Mouse (Mus musculus) limb, embryonic 11.5 days (tissue): Measurements from ENCODE around the gene Rabac1. TPM values are rescaled to one million over a fixed set of nuclear protein-coding genes. Genes with fewer than 3 reads are reported as not detected.

Experiments
- ATAC-seq: fragments of 200-750 bp; cut with Nextera tagmentation; 2 replicates; pipeline ENCODE4 v1.8.0; 2017; ENCODE audit warnings: low read depth; ENCODE audit not compliant: insufficient number of reproducible peaks, low FRiP score, low TSS enrichment
- DNase-seq: peaks from one replicate; pipeline ENCODE4 v3.0.0-alpha.2; 2015; ENCODE audit warnings: low spot score
- H3K27ac ChIP-seq: fragments of 300-500 bp; sonication (generic); replicated peaks from 2 replicates; pipeline ENCODE4 v1.5.1; 2014; ENCODE audit warnings: low read depth, mild to moderate bottlenecking, low read length
- H3K27me3 ChIP-seq: fragments of 300-500 bp; sonication (generic); 2 replicates; pipeline ENCODE4 v1.6.1; 2014; ENCODE audit warnings: mild to moderate bottlenecking, low read length, mixed read lengths; ENCODE audit not compliant: control insufficient read depth, insufficient read depth
- H3K36me3 ChIP-seq: fragments of 300-500 bp; sonication (generic); 2 replicates; pipeline ENCODE4 v1.6.1; 2014; ENCODE audit warnings: mild to moderate bottlenecking, low read length, moderate library complexity, mixed read lengths; ENCODE audit not compliant: control insufficient read depth, insufficient read depth
- H3K4me1 ChIP-seq: fragments of 300-500 bp; sonication (generic); 2 replicates; pipeline ENCODE4 v1.6.1; 2014; ENCODE audit warnings: low read length, mixed read lengths; ENCODE audit not compliant: control insufficient read depth, insufficient read depth
- H3K4me2 ChIP-seq: fragments of 300-500 bp; sonication (generic); 2 replicates; pipeline ENCODE4 v1.6.1; 2014; ENCODE audit warnings: low read depth, mild to moderate bottlenecking, moderate library complexity; ENCODE audit not compliant: severe bottlenecking
- H3K4me3 ChIP-seq: fragments of 300-500 bp; sonication (generic); 2 replicates; pipeline ENCODE4 v1.5.1; 2014; ENCODE audit warnings: low read depth, low read length
- H3K9ac ChIP-seq: fragments of 300-500 bp; sonication (generic); 2 replicates; pipeline ENCODE4 v1.6.1; 2014; ENCODE audit warnings: mild to moderate bottlenecking, low read length
- H3K9me3 ChIP-seq: fragments of 300-500 bp; sonication (generic); 2 replicates; pipeline ENCODE4 v1.6.1; 2016; ENCODE audit warnings: low read length; ENCODE audit not compliant: control insufficient read depth
- WGBS: fragments of 180-500 bp; shearing (Covaris S2); extraction: QIAGEN DNeasy Blood & Tissue Kit; methylation state at CpG from one replicate; pipeline ENCODE4 v1.1.7; 2014; 5-methylcytosine and 5-hydroxymethylcytosine counted together
- polyA plus RNA-seq: library from polyadenylated mRNA; unstranded; fragments of >200 nt; fragmentation: Nextera tagmentation; extraction: Ambion mirVana; gene quantifications from 2 replicates; pipeline ENCODE4 v1.2.1, GENCODE M21; 2014

Rabac1 gene
- polyA plus RNA-seq, 1 experiment from 2014 or later: 78.1 TPM

DNA sequence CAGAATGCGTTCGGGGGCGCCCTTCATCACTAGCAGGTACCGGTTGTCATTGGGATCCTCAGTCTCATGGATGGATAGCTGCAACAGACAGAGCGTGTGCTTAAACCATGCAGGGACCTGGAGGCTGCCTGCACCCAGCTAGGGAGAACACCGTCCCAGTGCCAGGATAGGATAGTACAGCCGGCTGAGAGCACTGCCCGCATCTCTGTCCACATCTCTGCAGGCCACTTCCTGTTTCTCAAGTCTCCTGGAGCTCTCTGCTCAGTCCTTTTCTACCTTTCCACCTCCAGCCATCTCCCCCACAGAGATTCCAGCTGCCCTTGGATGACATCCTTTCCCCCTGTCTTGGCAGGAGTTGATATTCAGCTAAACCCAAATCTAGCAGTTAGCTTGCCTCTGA, 17.9 kb upstream of the Rabac1 start:
- Histone ChIP-seq H3K9ac (no peak overlapping the region), H3K27ac (no peak overlapping the region), H3K9me3 (no peaks in the 10 kb centered on the region), H3K36me3 (no peaks in the 10 kb centered on the region), H3K4me1 (no peaks in the 10 kb centered on the region), H3K27me3 (no peaks in the 10 kb centered on the region), H3K4me3 (no peak overlapping the region), H3K4me2 (no peak overlapping the region)
- WGBS: 87% methylated on average over 8 of the region's 8 CpGs
- DNase-seq (no peak), ATAC-seq (no peak)

DNA sequence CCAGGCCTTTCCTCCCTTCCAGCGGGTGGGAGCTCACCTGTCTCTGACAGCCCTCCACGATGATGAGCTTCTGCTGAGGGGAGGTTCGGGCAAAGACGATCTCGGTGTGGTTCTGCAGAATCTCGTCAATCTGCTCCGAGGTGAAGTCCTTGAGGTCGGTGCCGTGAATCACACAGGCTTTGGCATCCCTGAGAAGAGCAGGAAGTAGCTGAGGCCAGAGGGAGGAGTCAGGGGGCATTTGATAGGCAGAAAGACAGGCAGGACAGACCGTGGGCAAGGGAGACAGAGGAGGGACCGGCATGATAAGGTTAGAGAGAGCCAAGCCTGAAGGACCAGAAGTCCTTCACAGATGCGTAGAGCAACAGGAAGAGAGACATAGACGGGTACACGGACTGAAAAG, 15.4 kb upstream of the Rabac1 start:
- DNase-seq (no peak), ATAC-seq (no peak)

DNA sequence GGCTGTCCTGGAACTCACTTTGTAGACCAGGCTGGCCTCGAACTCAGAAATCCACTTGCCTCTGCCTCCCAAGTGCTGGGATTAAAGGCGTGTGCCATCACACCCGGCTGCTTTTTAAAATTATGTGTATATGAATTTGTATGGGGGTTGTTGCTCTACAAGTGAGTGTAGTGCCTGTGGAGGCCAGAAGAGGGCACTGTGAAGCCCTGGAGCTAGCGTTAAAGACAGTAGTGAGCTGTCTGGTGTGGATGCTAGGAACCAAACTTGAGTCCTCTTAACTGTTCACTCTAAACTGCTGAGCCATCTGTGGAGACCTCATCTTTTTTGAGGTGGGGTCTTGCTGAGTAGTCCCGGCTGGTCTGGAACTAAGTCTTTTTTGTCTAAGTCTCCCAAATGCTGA, 13.2 kb upstream of the Rabac1 start:
- DNase-seq (no peak), ATAC-seq (no peak)
- H3K36me3 ChIP-seq: no peaks in the 10 kb centered on the region
- 68% methylated on average over 5 of the region's 5 CpGs for WGBS
- H3K9ac ChIP-seq: no peak overlapping the region
- no peaks in the 10 kb centered on the region for H3K27me3 ChIP-seq
- H3K4me3 ChIP-seq: no peak overlapping the region
- H3K27ac ChIP-seq: no peak overlapping the region
- peaks cover 3% of the 10 kb centered on the region; the same call in 1 of the 2 replicates for H3K9me3 ChIP-seq
- no peaks in the 10 kb centered on the region for H3K4me1 ChIP-seq
- no peak overlapping the region for H3K4me2 ChIP-seq

More for the DNA sequence above, 15.4 kb upstream of the Rabac1 start:
- Histone ChIP-seq H3K9ac (no peak overlapping the region), H3K9me3 (peaks cover 3% of the 10 kb centered on the region; the same call in 1 of the 2 replicates), H3K36me3 (no peaks in the 10 kb centered on the region), H3K4me3 (no peak overlapping the region), H3K27me3 (no peaks in the 10 kb centered on the region), H3K4me1 (no peaks in the 10 kb centered on the region), H3K27ac (no peak overlapping the region), H3K4me2 (no peak overlapping the region)
- 82% methylated on average over 14 of the region's 14 CpGs for WGBS

DNA sequence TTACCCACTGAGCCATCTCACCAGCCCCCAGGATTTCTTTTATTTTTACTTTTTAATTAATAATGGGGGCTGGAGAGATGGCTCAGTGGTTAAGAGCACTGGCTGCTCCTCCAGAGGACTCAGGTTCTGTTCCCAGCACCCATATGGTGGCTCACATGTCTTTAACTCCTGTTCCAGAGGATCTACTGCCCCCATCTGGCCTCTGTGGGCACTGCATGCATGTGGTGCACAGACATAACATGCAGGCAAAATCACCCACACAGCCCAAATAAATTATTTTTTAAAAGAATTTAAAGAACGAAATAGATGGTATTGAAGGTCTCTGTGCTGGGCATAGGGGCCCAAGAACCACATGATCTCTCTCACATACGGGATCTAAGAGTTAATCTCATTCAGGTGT, 11.8 kb upstream of the Rabac1 start:
- no peaks in the 10 kb centered on the region for H3K27me3 ChIP-seq
- DNase-seq (no peak), ATAC-seq (no peak)
- H3K36me3 ChIP-seq: no peaks in the 10 kb centered on the region
- H3K4me2 ChIP-seq: no peak overlapping the region
- 88% methylated on average over 2 of the region's 2 CpGs for WGBS
- no peak overlapping the region for H3K4me3 ChIP-seq
- H3K27ac ChIP-seq: no peak overlapping the region
- H3K9me3 ChIP-seq: peaks cover 3% of the 10 kb centered on the region; the same call in 1 of the 2 replicates
- no peak overlapping the region for H3K9ac ChIP-seq
- H3K4me1 ChIP-seq: no peaks in the 10 kb centered on the region

DNA sequence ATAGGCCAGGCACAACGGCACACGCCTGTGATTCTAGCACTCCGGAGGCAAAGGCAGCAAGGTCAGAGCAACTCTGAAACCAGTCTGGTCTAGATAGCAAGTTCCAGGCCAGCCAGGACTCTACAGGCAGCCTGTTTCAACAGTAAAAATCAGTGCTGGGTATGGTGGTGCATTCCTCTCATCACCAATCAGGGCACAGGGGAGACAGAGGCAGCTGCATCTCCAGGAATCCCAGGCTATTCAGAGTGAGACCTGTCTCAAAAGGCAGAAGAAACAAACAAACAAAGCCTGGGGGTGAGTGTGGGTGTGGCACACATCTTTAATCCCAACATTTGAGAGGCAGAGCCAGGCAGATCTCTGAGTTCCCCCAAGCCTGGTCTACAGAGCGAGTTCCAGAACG, 10.8 kb upstream of the Rabac1 start:
- no peak overlapping the region for H3K27ac ChIP-seq
- DNase-seq: no peak
- no peaks in the 10 kb centered on the region for H3K36me3 ChIP-seq
- no peak overlapping the region for H3K4me2 ChIP-seq
- no peak for ATAC-seq
- no peak overlapping the region for H3K9ac ChIP-seq
- no peak overlapping the region for H3K4me3 ChIP-seq
- H3K4me1 ChIP-seq: no peaks in the 10 kb centered on the region
- WGBS: 89% methylated on average over 5 of the region's 5 CpGs
- peaks cover 3% of the 10 kb centered on the region; the same call in 1 of the 2 replicates for H3K9me3 ChIP-seq
- no peaks in the 10 kb centered on the region for H3K27me3 ChIP-seq

- Histone ChIP-seq H3K4me1 (no peaks in the 10 kb centered on the region), H3K27me3 (no peaks in the 10 kb centered on the region), H3K36me3 (no peaks in the 10 kb centered on the region), H3K9me3 (peaks cover 3% of the 10 kb centered on the region; the same call in 1 of the 2 replicates), H3K9ac (no peak overlapping the region), H3K4me2 (no peak overlapping the region), H3K27ac (no peak overlapping the region), H3K4me3 (no peak overlapping the region)
- no peak for ATAC-seq
- WGBS: 88% methylated on average over 7 of the region's 7 CpGs
- DNase-seq: no peak
Measured at GRCm38 (mm10) chr7:24980439-24980838, 7.9 kb upstream of the Rabac1 start.

DNA sequence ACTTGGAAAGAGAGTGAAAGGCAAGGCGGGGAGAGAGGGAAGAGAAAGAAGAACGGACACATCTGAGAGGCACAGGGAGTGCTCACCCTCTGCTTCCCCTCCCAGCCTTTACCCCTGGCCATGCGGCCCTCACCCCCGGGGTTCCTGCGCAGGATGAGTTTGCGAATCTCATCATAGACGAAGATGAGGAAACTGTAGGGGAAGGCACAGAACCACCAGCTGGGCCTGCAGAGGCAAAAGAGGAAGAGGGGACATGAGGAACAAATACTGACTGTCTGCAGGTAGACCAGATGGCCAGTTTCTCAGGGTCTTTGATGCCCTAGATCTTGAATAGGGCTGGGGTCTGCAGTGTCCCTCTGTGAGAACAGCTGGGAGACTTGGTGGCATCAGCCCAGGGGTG, 6.2 kb upstream of the Rabac1 start:
- no peak overlapping the region for H3K4me2 ChIP-seq
- H3K27ac ChIP-seq: no peak overlapping the region
- WGBS: 87% methylated on average over 7 of the region's 7 CpGs
- no peaks in the 10 kb centered on the region for H3K27me3 ChIP-seq
- H3K4me3 ChIP-seq: no peak overlapping the region
- no peak overlapping the region for H3K9ac ChIP-seq
- no peaks in the 10 kb centered on the region for H3K9me3 ChIP-seq
- DNase-seq (no peak), ATAC-seq (no peak)
- H3K36me3 ChIP-seq: no peaks in the 10 kb centered on the region
- H3K4me1 ChIP-seq: no peaks in the 10 kb centered on the region

- no peak for ATAC-seq
Measured at GRCm38 (mm10) chr7:24974893-24975595, 2.5 kb upstream of the Rabac1 start.

DNA sequence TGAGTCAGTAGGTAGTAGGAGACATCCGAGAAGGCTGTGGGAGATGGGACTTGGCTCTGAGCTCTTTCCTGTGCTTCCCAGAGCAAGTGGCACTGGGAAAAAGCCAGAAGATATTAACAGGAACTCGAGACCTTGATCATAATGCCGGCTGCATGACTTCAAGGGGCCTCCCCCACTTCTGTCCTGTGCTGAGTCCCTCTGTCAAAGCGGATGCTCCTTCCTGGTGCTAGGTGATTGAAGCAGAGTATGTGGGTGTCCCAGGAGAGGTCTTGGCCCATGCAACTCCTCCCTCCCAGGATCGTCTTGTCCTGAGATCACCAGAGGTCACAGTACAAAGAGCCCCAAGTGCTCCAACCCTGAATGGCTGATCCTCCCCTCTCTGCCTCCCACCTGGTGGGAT, 1.3 kb upstream of the Rabac1 start:
- Histone ChIP-seq H3K4me2 (no peak overlapping the region), H3K4me1 (no peaks in the 10 kb centered on the region), H3K9ac (no peak overlapping the region), H3K36me3 (no peaks in the 10 kb centered on the region), H3K27me3 (no peaks in the 10 kb centered on the region), H3K9me3 (no peaks in the 10 kb centered on the region), H3K4me3 (no peak overlapping the region), H3K27ac (no peak overlapping the region)
- 68% methylated on average over 5 of the region's 5 CpGs for WGBS
- DNase-seq (no peak), ATAC-seq (no peak)

More at GRCm38 (mm10) chr7:24974893-24975595, 2.5 kb upstream of the Rabac1 start:
- Histone ChIP-seq H3K9ac (no peak overlapping the region), H3K36me3 (no peaks in the 10 kb centered on the region), H3K4me3 (no peak overlapping the region), H3K27ac (no peak overlapping the region), H3K4me1 (no peaks in the 10 kb centered on the region), H3K27me3 (no peaks in the 10 kb centered on the region), H3K4me2 (no peak overlapping the region), H3K9me3 (no peaks in the 10 kb centered on the region)
- 30% methylated on average over 9 of the region's 9 CpGs for WGBS
- peak; percentile 53 for DNase-seq
